10 mouse cellular contexts compared by ENCODE assay signal in the genomic region with DNA sequence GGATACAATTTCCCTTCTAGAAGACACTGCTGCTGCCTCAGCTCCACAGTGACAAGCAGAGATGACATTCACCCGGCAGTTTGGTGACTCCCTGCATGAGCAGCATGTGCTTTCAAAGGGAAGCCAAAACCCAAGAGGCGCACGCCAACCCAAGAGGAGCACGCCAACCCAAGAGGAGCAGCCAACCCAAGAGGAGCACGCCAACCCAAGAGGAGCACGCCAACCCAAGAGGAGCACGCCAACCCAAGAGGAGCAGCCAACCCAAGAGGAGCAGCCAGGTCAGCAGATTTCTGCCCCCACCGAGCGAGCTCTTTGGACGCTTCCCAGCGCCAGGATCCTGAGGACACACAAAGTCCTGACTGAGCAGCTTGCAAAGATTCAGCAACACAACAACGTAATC. TPM values are rescaled to one million over a fixed set of nuclear protein-coding genes. Genes with fewer than 3 reads are reported as not detected.
DNase-seq lines count a peak whose midpoint lies in the region; ATAC-seq and TF ChIP-seq lines count a peak whose summit lies in the region.
"Had no signal": no experiment of that assay in that cellular context is flagged by ENCODE, and none has a peak within 500 bp of the region (broad histone marks: within the 10 kb centered on the region; RNA-seq: fewer than 3 reads in every experiment).

No protein-coding gene starts in this region.

- H3K36me3 ChIP-seq in lung, postnatal 0 days (ENCODE audit: insufficient read depth, low read length) = no peaks in the 10 kb centered on the region
- H3K36me3 ChIP-seq in midbrain, embryonic 13.5 days = peaks cover 56% of the 10 kb centered on the region

- H3K9ac ChIP-seq in lung, postnatal 0 days (replicated peaks; ENCODE audit: low read depth) = no peak overlapping the region
- no peak overlapping the region for H3K9ac ChIP-seq in midbrain, embryonic 13.5 days (replicated peaks)

- TF ChIP-seq EP300 in lung, postnatal 0 days (IDR thresholded peaks at IDR 0.05) = no peak

- no peak overlapping the region for H3K4me2 ChIP-seq in lung, postnatal 0 days (replicated peaks; ENCODE audit: low read depth, low read length)
- no peak overlapping the region for H3K4me2 ChIP-seq in midbrain, embryonic 13.5 days (replicated peaks)

- H3K4me1 ChIP-seq in lung, postnatal 0 days (ENCODE audit: insufficient read depth, low read depth, low read length) = no peaks in the 10 kb centered on the region
- H3K4me1 ChIP-seq in midbrain, embryonic 13.5 days (replicated peaks) = peaks cover 4% of the 10 kb centered on the region; the same call in 1 of the 2 replicates

- DNase-seq in frontal cortex, postnatal 25 days (ENCODE audit: low spot score in 2 of 2) = no peak
- peak; percentile 7 for DNase-seq in lung, postnatal 25 days (ENCODE audit: low spot score)
- no peak for DNase-seq in lung, postnatal 0 days (ENCODE audit: low spot score)
- peak; percentile 53 to 74 for DNase-seq in gastrocnemius, adult 8-10 months (ENCODE audit: low spot score in 2 of 2)
- DNase-seq in layer of hippocampus, postnatal 25 days (ENCODE audit: extremely low spot score in 1 of 2, low spot score in 1 of 2) = peak; percentile 36 to 37
- no peak for DNase-seq in urinary bladder, adult 18-20 months (ENCODE audit: low spot score in 2 of 2)
- DNase-seq: adrenal gland, postnatal 10 days had no signal

- H3K4me3 ChIP-seq in lung, postnatal 0 days (ENCODE audit: low read depth, low read length) = no peak overlapping the region
- H3K4me3 ChIP-seq in midbrain, embryonic 13.5 days (replicated peaks) = no peak overlapping the region

- H3K27me3 ChIP-seq in lung, postnatal 0 days (replicated peaks; ENCODE audit: insufficient read depth, low read length) = no peaks in the 10 kb centered on the region
- H3K27me3 ChIP-seq in midbrain, embryonic 13.5 days = no peaks in the 10 kb centered on the region

- no peaks in the 10 kb centered on the region for H3K9me3 ChIP-seq in lung, postnatal 0 days (ENCODE audit: low read length)
- no peaks in the 10 kb centered on the region for H3K9me3 ChIP-seq in midbrain, embryonic 13.5 days

- peak; percentile 57; the same call in 1 of the 2 replicates for ATAC-seq in frontal cortex, adult (ENCODE audit: low TSS enrichment)
- no peak for ATAC-seq in lung, postnatal 0 days
- no peak for ATAC-seq in midbrain, embryonic 13.5 days

- 95% methylated on average over 12 of the region's 12 CpGs for WGBS in lung, postnatal 0 days
- 96% methylated on average over 12 of the region's 12 CpGs for WGBS in midbrain, embryonic 13.5 days

- no peak for TF ChIP-seq CTCF in lung, postnatal 0 days (IDR thresholded peaks at IDR 0.05)

- no peak overlapping the region for H3K27ac ChIP-seq in lung, postnatal 0 days (ENCODE audit: low read length)
- H3K27ac ChIP-seq in midbrain, embryonic 13.5 days = no peak overlapping the region

RNA-seq across cellular contexts. Expression of a gene that starts 23.6 kb away (rescaled TPM):
- polyA plus RNA-seq in lung, postnatal 0 days (2015; fragmentation: Nextera tagmentation; extraction: Ambion mirVana) = 8.3 and 9.0 TPM in 2 replicates
- total RNA-seq in gastrocnemius, adult 8-10 months (2022) = 1 to 10 TPM; 1.7 to 3.3 (median 1.9) TPM
- 10 to 100 TPM; 57.2 to 60.3 TPM for total RNA-seq in layer of hippocampus, postnatal 25 days (2021)
- 79.2 and 83.6 TPM in 2 replicates for polyA plus RNA-seq in midbrain, embryonic 13.5 days (2015; fragmentation: Nextera tagmentation; extraction: Ambion mirVana)

RNA-seq across cellular contexts. Expression of a gene that starts 48.4 kb away (rescaled TPM):
- polyA plus RNA-seq in lung, postnatal 0 days (2015; fragmentation: Nextera tagmentation; extraction: Ambion mirVana) = 0.73 and 1.1 TPM in 2 replicates
- 1 to 10 TPM in 2 of 4 experiments, under 1 TPM in 2; 0.80 to 2.2 (median 1.3) TPM for total RNA-seq in gastrocnemius, adult 8-10 months (2022)
- total RNA-seq in layer of hippocampus, postnatal 25 days (2021) = 10 to 100 TPM; 36.2 to 38.6 TPM
- polyA plus RNA-seq in midbrain, embryonic 13.5 days (2015; fragmentation: Nextera tagmentation; extraction: Ambion mirVana) = 6.5 and 7.7 TPM in 2 replicates
- total RNA-seq: monocyte, adult 5-6 weeks had no signal

Comparison
In these comparisons a context has a peak if more than half of its experiments do, and no peak if none do; other contexts are left out.
1. DNase-seq: peak in lung, postnatal 25 days (single experiment), gastrocnemius, adult 8-10 months (2 of 2) and layer of hippocampus, postnatal 25 days (2 of 2); none in frontal cortex, postnatal 25 days (0 of 2), lung, postnatal 0 days (single experiment) and urinary bladder, adult 18-20 months (0 of 2).
2. RNA of a gene that starts 23.6 kb away (total RNA-seq): 57.2 to 60.3 TPM in layer of hippocampus, postnatal 25 days; 1.7 to 3.3 TPM in gastrocnemius, adult 8-10 months; every median in the first group is over 10 times any median in the second.
3. RNA of a gene that starts 48.4 kb away (total RNA-seq): 36.2 to 38.6 TPM in layer of hippocampus, postnatal 25 days; 0.80 to 2.2 TPM in gastrocnemius, adult 8-10 months; every median in the first group is over 10 times any median in the second.